Mouse (Mus musculus) right cerebral cortex, postnatal 4 days (tissue): ENCODE results near the gene Phf14.
A peak's percentile ranks its signal among the peaks of the same experiment; 100 is the strongest.
"Not testable (repeated sequence)": the region's sequence is repeated elsewhere in the genome, so short reads cannot be mapped to it uniquely, and the experiment has no call there.

Source experiments
- DNase-seq: peaks from one replicate; pipeline ENCODE4 v3.0.0-alpha.2; 2022

Phf14 gene

DNA sequence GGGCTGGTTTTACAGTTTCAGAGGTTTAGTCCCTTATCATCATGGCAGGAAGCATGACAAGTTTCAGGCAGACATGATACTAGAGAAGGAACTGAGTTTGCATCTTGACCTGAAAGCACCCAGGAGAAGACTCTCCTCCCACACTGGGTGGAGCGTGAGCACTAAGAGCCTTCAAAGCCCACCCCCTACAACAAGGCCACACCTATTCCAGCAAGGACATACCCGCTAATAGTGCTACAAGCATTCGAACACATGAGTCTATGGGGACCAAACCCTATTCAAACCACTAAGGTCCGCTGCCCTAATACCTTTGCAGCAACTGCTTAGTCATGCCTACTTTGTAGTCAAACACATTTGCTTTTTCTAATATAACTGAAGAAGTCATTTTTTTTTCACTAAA, 189.5 kb downstream of the Phf14 start:
- no peak for DNase-seq

- no peak for DNase-seq
Measured at GRCm38 (mm10) chr6:12105144-12105543, 197.5 kb downstream of the Phf14 start.

GRCm38 (mm10) chr6:12107326-12107725, 199.7 kb downstream of the Phf14 start:
- DNase-seq = no peak

GRCm38 (mm10) chr6:12107786-12108185, 200.2 kb downstream of the Phf14 start:
- DNase-seq = no peak

DNA sequence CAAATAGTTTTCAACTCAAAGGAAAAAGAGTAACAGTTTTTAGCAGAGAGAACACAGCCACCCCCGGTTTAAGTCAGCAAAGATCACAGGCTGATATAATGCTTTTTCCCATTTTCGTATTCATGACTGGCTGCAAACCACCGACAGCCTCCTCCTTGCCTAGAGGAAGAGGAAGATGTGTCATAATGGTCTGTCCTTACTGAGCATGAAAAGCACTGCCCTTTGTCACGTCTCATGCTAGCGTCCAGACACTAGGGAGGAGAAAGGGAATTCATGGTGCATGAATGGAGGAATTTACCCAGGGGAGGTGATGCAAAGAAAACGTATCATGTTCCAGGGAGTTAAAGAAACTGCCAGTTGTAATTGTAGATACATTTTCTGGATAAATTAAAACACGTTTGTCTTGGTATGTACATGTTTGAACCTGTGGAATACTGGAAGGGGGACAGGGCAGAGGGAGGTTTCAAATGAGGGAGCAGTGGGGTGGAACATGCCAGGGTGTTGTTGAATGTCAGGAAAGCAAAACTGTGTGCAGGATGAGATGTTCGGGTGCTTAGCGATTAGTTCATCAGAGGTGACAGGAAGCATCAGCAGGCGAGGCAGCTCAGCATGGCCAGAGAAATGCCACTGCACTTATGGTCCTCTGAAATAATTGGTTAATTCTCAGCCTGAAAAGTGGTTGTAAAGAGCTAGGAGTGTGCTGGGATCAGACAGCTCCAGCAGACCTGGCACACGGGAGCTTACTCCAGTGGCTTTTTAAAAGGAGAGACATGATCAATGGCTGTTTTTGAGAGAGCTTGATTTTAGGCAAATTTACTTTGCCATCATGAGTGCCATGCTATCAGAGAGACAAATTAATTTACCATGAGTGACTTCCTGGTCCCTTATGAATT, 209.6 kb downstream of the Phf14 start:
- no peak for DNase-seq

DNA sequence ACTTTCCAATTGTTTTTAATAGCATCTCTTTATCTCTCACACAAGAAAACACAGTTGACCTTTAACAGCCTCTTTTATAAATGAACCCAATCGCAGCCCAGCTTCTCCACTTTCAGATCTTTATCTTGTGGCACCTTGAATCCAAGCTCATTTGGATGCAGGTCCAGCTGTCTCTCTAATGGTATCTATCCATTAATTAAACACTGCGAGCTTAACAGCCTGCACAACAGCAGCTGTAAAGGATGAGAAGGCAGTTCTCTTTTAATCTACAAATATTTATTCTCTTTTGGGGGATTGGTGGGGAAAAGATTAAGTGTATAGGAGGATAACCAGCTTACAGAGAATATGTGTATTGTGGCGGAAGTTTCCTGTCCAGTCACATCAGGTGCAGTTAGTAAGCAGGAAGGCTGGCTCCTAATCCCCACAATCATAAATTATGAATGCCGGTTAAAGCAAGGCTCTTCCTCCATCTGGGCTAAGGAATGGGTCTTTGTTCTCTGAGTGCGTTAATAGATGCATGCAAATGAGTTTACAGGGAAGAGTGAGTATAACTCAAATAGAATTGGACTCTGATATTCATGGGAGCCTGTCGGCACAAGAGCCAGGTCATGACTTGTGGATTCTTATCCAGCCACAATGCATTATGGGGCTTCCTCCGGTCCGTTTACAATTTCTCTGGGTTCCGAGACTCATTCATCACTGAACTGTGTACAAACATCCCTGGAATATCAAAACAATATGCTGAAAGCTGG, 210.4 kb downstream of the Phf14 start:
- DNase-seq = no peak

DNA sequence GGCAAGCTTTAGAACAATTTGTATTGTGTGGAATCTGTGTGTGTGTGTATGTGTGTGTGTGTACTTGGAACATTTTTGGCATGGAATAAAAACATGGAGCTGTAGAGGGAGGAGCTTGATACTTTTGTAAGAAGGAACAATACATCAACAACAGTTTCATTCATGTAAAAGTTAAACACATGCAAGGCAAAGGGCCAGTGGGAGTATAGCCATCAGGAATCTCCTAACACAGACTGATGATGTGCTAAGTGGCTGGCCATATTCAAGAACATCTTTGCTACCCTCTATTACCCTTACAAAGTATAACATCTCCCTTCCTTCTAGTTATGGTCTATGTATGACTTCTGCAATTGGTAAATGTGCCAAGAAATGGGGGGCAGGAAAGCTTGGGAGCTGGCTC, 215.2 kb downstream of the Phf14 start:
- DNase-seq = no peak

GRCm38 (mm10) chr6:12125031-12125803, 217.6 kb downstream of the Phf14 start:
- peak; percentile 53 for DNase-seq

- DNase-seq = not testable (repeated sequence)
Measured at GRCm38 (mm10) chr6:12126601-12127000, 219.0 kb downstream of the Phf14 start.

- DNase-seq = no peak
Measured at GRCm38 (mm10) chr6:12127287-12127686, 219.7 kb downstream of the Phf14 start.
